Mouse (Mus musculus): Measurements from ENCODE around the gene Tas2r124. TPM values are rescaled to one million over a fixed set of nuclear protein-coding genes. Genes with fewer than 3 reads are reported as not detected.

The Tas2r124 gene
- total RNA-seq (2021), result not detected
- long read RNA-seq, experiment 1, result 0 reads
- long read RNA-seq, experiment 2, result 0 reads

DNA sequence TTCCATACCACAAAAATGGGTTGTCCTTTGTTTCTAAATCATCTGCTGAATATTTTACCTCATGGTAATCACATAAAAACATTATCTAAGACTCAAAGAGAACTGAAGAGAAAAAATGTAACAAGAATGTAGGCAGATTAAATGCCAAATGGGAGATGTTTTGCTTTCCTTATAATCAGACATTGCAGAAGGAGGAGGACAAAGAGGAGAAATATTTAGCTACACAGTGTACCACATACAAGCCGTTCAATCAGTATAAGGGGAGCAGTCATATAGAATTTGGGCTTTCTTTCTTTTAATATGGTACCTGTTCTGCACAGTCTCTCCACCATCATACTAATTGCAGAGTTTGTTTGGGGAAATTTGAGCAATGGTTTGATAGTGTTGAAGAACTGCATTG lies at the start of gene Tas2r124:
Gene Tas2r124 (plus strand): TSS at position 301 of the 400 bp plus-strand sequence.
- intact Hi-C loops (cut with DNase I; ENCODE audit: low total_unique reads), result no loop called here
- DNase-seq, result no peak

DNA sequence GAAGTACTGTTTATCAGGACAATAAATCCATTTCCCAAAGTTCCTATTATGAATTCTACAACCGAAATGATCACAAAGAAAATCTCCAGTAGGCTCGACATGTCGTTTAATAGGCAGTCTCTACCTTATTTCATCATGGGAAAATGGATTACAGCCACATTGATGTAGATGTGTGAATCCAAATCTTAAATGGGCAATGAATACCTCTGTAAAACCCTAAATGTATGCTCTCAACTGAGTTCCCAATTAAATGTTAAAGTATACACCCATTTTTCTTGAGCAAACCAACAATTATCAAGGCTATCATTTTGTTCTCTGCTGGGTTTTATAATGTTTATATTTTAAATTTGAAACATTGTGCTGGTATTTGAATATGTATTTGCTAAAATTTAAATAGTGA lies 42.7 kb upstream of the Tas2r124 start, which contains the start of gene Tas2r122:
Gene Tas2r122 (minus strand): TSS at position 101 of the 400 bp plus-strand sequence.
- intact Hi-C loops (cut with DNase I; ENCODE audit: low total_unique reads), result no loop called here
- no peak for DNase-seq

DNA sequence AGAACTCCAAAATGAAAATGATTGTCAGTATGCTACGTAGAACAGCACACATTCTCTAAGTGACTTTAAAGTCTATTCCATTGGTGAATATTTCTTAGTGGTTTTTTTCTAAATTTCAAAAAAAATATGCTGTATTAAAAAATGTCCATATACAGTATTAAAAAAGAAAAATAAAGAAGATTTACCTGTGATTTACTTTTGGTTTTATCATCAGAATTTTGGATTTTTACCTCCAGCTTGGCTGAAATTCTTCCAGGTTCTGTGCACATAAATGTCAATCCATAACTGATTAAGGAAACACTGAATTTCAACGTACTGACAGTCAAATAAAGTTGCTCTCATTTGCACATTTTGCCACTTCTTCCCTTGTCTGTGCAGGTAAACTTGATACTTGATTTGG lies 16.6 kb upstream of the Tas2r124 start, which contains the start of gene Tas2r115:
Gene Tas2r115 (minus strand): TSS at position 101 of the 400 bp plus-strand sequence.
- intact Hi-C loops (cut with DNase I; ENCODE audit: low total_unique reads), result no loop called here
- no peak for DNase-seq

- DNase-seq, result no peak
- intact Hi-C loops (cut with DNase I; ENCODE audit: low total_unique reads), result no loop called here
These were observed 4.3 kb upstream of the Tas2r124 start for GRCm38 (mm10) chr6:132750206-132750605.

GRCm38 (mm10) chr6:132761831-132762230 lies 7.3 kb downstream of the Tas2r124 start, which contains the start of gene Tas2r102:
Gene Tas2r102, plus strand, starts transcription at chr6:132762131.
- DNase-seq, result no peak
- intact Hi-C loops (cut with DNase I; ENCODE audit: low total_unique reads), result no loop called here

- intact Hi-C loops (cut with DNase I; ENCODE audit: low total_unique reads), result no loop called here
These were observed 23.5 kb downstream of the Tas2r124 start, which contains the start of gene Tas2r136 for GRCm38 (mm10) chr6:132778062-132778461. Gene Tas2r136, minus strand, starts transcription at chr6:132778162.

DNA sequence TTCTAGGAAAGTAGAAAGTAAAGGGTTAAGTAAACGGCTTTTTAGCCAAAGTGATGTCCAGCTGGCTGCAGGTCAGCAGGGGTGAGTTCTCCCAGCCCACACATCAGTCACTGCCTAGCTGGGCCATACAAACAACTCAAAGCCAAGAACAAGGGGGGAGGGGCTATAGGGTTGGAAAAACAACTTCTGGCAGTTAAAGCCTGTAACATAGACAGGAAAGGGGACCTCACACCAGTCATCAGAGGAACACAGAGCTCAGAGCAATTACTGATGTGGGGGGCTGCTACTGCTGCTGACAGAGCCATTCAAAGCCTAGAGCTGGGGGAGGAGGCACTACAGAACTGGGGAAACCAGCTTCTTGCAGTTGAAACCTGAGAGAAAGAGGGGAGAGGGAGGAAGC lies 40.9 kb downstream of the Tas2r124 start:
- intact Hi-C loops (cut with DNase I; ENCODE audit: low total_unique reads), result no loop called here
- no peak for DNase-seq

More at GRCm38 (mm10) chr6:132778062-132778461, 23.5 kb downstream of the Tas2r124 start, which contains the start of gene Tas2r136:
- DNase-seq, result no peak

- no peak for DNase-seq
- intact Hi-C loops (cut with DNase I; ENCODE audit: low total_unique reads), result no loop called here
These were observed 48.0 kb downstream of the Tas2r124 start, which contains the start of gene Tas2r117 for GRCm38 (mm10) chr6:132802518-132802917. Gene Tas2r117, plus strand, starts transcription at chr6:132802818.

Other genes starting within 250 kb of the Tas2r124 start
- not detected for gene Prh1, start 184.9 kb upstream of the Tas2r124 start, total RNA-seq (2021)
- gene Prp2, start 158.8 kb upstream of the Tas2r124 start, total RNA-seq (2021), result not detected
- gene A630073D07Rik, start 103.2 kb upstream of the Tas2r124 start, total RNA-seq (2021), result not detected
- gene Tas2r120, start 97.8 kb upstream of the Tas2r124 start, total RNA-seq (2021), result not detected
- not detected for gene Tas2r121, start 53.7 kb upstream of the Tas2r124 start, total RNA-seq (2021)
- not detected for gene Tas2r122, start 42.8 kb upstream of the Tas2r124 start, total RNA-seq (2021)
- not detected for gene Tas2r115, start 16.7 kb upstream of the Tas2r124 start, total RNA-seq (2021)
- gene Tas2r102, start 7.4 kb downstream of the Tas2r124 start, total RNA-seq (2021), result not detected
- gene Tas2r136, start 23.4 kb downstream of the Tas2r124 start, total RNA-seq (2021), result not detected
- not detected for gene Tas2r117, start 48.1 kb downstream of the Tas2r124 start, total RNA-seq (2021)
- gene Tas2r123, start 92.4 kb downstream of the Tas2r124 start, total RNA-seq (2021), result not detected
- gene Tas2r116, start 100.7 kb downstream of the Tas2r124 start, total RNA-seq (2021), result not detected
- gene Tas2r110, start 113.3 kb downstream of the Tas2r124 start, total RNA-seq (2021), result not detected
- not detected for gene Tas2r113, start 138.3 kb downstream of the Tas2r124 start, total RNA-seq (2021)
- gene Tas2r125, start 154.9 kb downstream of the Tas2r124 start, total RNA-seq (2021), result not detected
- gene Tas2r129, start 196.4 kb downstream of the Tas2r124 start, total RNA-seq (2021), result not detected
- gene Tas2r131, start 203.2 kb downstream of the Tas2r124 start, total RNA-seq (2021), result not detected
- not detected for gene Tas2r109, start 226.2 kb downstream of the Tas2r124 start, total RNA-seq (2021)

All from gastrocnemius, postnatal 14 days (tissue).